Comparison of ENCODE assay signal across 16 mouse cellular contexts in the genomic region with DNA sequence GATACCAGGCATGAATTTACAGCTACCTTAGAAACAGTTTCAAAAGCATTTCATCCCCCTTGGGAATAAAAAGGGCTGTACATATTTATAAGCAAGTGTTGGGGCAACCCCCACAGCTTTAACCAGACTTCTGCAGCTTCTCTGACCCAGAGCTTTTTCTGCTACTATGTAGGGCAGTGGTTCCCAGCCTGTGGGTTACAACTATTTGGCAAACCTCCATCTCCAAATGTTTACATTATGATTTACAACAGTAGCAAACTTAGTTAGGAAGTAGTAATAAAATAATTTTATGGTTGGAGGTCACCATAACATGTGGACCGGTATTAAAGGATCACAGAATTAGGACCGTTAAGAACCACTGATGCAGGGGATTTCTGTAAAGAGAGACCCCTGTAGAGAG.
"Had no signal": no experiment of that assay in that cellular context is flagged by ENCODE, and none has a peak within 500 bp of the region (broad histone marks: within the 10 kb centered on the region; RNA-seq: fewer than 3 reads in every experiment).

No protein-coding gene starts in this region.

- H3K27ac ChIP-seq: hindbrain, postnatal 0 days; layer of hippocampus, adult 2 months; limb, embryonic 15.5 days; liver, embryonic 14.5 days had no signal

- H3K27me3 ChIP-seq: limb, embryonic 15.5 days had no signal

- H3K4me2 ChIP-seq: limb, embryonic 15.5 days; liver, embryonic 11.5 days; midbrain, embryonic 11.5 days had no signal

- H3K4me3 ChIP-seq: layer of hippocampus, adult 2 months; limb, embryonic 15.5 days had no signal

- H3K9ac ChIP-seq: limb, embryonic 15.5 days; liver, embryonic 14.5 days; liver, postnatal 0 days had no signal

- H3K36me3 ChIP-seq: limb, embryonic 15.5 days had no signal

- ATAC-seq: hindbrain, postnatal 0 days; inflammation-experienced regulatory T-cells, adult 6 months; liver, postnatal 0 days had no signal

- H3K9me3 ChIP-seq: limb, embryonic 15.5 days had no signal

- DNase-seq: kidney, adult 9 months; kidney, postnatal 36 days; layer of hippocampus, adult 9-11 months; liver, postnatal 0 days; lung, postnatal 14 days; lung, postnatal 4 days; midbrain, embryonic 14.5 days; thymus, adult 18-20 months; thymus, postnatal 36 days had no signal
